Comparison of ENCODE assay signal across 26 mouse cellular contexts in genomic region chrX:140555965-140556364, GRCm38 (mm10). TPM values are rescaled to one million over a fixed set of nuclear protein-coding genes. Genes with fewer than 3 reads are reported as not detected.
A peak's percentile ranks its signal among the peaks of the same experiment; 100 is the strongest.
DNase-seq lines count a peak whose midpoint lies in the region; ATAC-seq lines count a peak whose summit lies in the region.
"Had no signal": no experiment of that assay in that cellular context is flagged by ENCODE, and none has a peak within 500 bp of the region (broad histone marks: within the 10 kb centered on the region; RNA-seq: fewer than 3 reads in every experiment).

No protein-coding gene starts in this region.

- H3K9me3 ChIP-seq in heart, embryonic 12.5 days (replicated peaks), result no peaks in the 10 kb centered on the region
- no peaks in the 10 kb centered on the region for H3K9me3 ChIP-seq in heart, embryonic 14.5 days (ENCODE audit: control insufficient read depth, low read length)
- no peaks in the 10 kb centered on the region for H3K9me3 ChIP-seq in heart, embryonic 16.5 days (replicated peaks; ENCODE audit: control insufficient read depth, low read length)
- H3K9me3 ChIP-seq: embryonic facial prominence, embryonic 13.5 days; forebrain, embryonic 10.5 days; forebrain, embryonic 15.5 days; intestine, embryonic 15.5 days had no signal

- H3K9ac ChIP-seq in heart, embryonic 12.5 days, result no peak overlapping the region
- no peak overlapping the region for H3K9ac ChIP-seq in heart, embryonic 14.5 days (ENCODE audit: low read length)
- H3K9ac ChIP-seq in heart, embryonic 16.5 days (ENCODE audit: low read length), result no peak overlapping the region
- H3K9ac ChIP-seq: embryonic facial prominence, embryonic 13.5 days; forebrain, embryonic 15.5 days; intestine, embryonic 15.5 days; liver, embryonic 14.5 days had no signal

- no peak overlapping the region; the same call in 1 of the 2 replicates for H3K27ac ChIP-seq in heart, embryonic 12.5 days (ENCODE audit: poor library complexity, severe bottlenecking)
- H3K27ac ChIP-seq in heart, embryonic 14.5 days (replicated peaks in 1 of 2; ENCODE audit: control insufficient read depth in 1 of 2, insufficient read depth in 1 of 2, low read depth in 2 of 2, low read length in 2 of 2), result peak overlapping the region; percentile 35 to 37; a peak in 2 of 4 replicates
- H3K27ac ChIP-seq in heart, embryonic 16.5 days (ENCODE audit: low read length), result peak overlapping the region; percentile 65
- H3K27ac ChIP-seq: embryonic facial prominence, embryonic 13.5 days; forebrain, embryonic 10.5 days; forebrain, embryonic 15.5 days; hindbrain, postnatal 0 days; intestine, embryonic 15.5 days; kidney, postnatal 0 days; liver, embryonic 14.5 days; macrophage had no signal

- 36% methylated on average over 2 of the region's 2 CpGs for WGBS in heart, embryonic 12.5 days
- 52% methylated on average over 2 of the region's 2 CpGs for WGBS in heart, embryonic 14.5 days
- WGBS in heart, embryonic 16.5 days, result 50% methylated on average over 2 of the region's 2 CpGs

- DNase-seq in heart, adult 11 months, result peak; percentile 92
- DNase-seq in heart, adult 8-10 months (ENCODE audit: low spot score), result no peak
- no peak for DNase-seq in thymus, postnatal 36 days
- DNase-seq in adrenal gland, postnatal 4 days (ENCODE audit: low spot score in 2 of 2), result no peak
- no peak for DNase-seq in frontal cortex, postnatal 14 days (ENCODE audit: low spot score in 2 of 2)
- DNase-seq: adrenal gland, postnatal 25 days; cerebellum, adult 18-20 months; kidney, adult 2 months; kidney, postnatal 4 days; layer of hippocampus, postnatal 36 days; liver; lung, adult 2 months; lung, postnatal 10 days; midbrain, embryonic 14.5 days; thymus, postnatal 14 days had no signal

- no peaks in the 10 kb centered on the region for H3K36me3 ChIP-seq in heart, embryonic 12.5 days
- H3K36me3 ChIP-seq in heart, embryonic 14.5 days (ENCODE audit: control insufficient read depth, insufficient read depth, low read length), result no peaks in the 10 kb centered on the region
- no peaks in the 10 kb centered on the region for H3K36me3 ChIP-seq in heart, embryonic 16.5 days (ENCODE audit: control insufficient read depth, insufficient read depth)
- H3K36me3 ChIP-seq: embryonic facial prominence, embryonic 13.5 days; forebrain, embryonic 10.5 days; forebrain, embryonic 15.5 days; intestine, embryonic 15.5 days had no signal

- H3K4me1 ChIP-seq in heart, embryonic 12.5 days (replicated peaks), result peaks cover 15% of the 10 kb centered on the region
- peaks cover 7 to 27% of the 10 kb centered on the region in 2 experiments for H3K4me1 ChIP-seq in heart, embryonic 14.5 days (ENCODE audit: control insufficient read depth in 2 of 2, insufficient read depth in 2 of 2, low read length in 2 of 2)
- peaks cover 25% of the 10 kb centered on the region for H3K4me1 ChIP-seq in heart, embryonic 16.5 days (ENCODE audit: control insufficient read depth, insufficient read depth, low read length)
- H3K4me1 ChIP-seq: embryonic facial prominence, embryonic 13.5 days; forebrain, embryonic 10.5 days; forebrain, embryonic 15.5 days; intestine, embryonic 15.5 days had no signal

- no peak overlapping the region for H3K4me2 ChIP-seq in heart, embryonic 12.5 days
- 0 out of 2 replicates have a peak overlapping the region, but pooled peaks have one; percentile 16 for H3K4me2 ChIP-seq in heart, embryonic 14.5 days (ENCODE audit: low read length)
- H3K4me2 ChIP-seq in heart, embryonic 16.5 days (ENCODE audit: low read depth, low read length), result no peak overlapping the region
- H3K4me2 ChIP-seq: embryonic facial prominence, embryonic 13.5 days; forebrain, embryonic 15.5 days; intestine, embryonic 15.5 days had no signal

- ATAC-seq in heart, embryonic 12.5 days (ENCODE audit: insufficient number of reproducible peaks, low FRiP score), result no peak
- no peak for ATAC-seq in heart, embryonic 14.5 days (ENCODE audit: insufficient number of reproducible peaks, insufficient read depth, low FRiP score, low read depth)
- peak; percentile 67 for ATAC-seq in heart, embryonic 16.5 days (replicated peaks; ENCODE audit: extremely low read depth, insufficient read depth, low FRiP score)
- ATAC-seq: forebrain, embryonic 15.5 days; hindbrain, postnatal 0 days; intestine, embryonic 15.5 days had no signal

- no peak overlapping the region for H3K4me3 ChIP-seq in heart, embryonic 12.5 days
- H3K4me3 ChIP-seq in heart, embryonic 14.5 days (ENCODE audit: control insufficient read depth in 1 of 2, insufficient read depth in 1 of 2, low read depth in 1 of 2, low read length in 2 of 2), result no peak overlapping the region
- no peak overlapping the region for H3K4me3 ChIP-seq in heart, embryonic 16.5 days (ENCODE audit: low read length)
- H3K4me3 ChIP-seq: embryonic facial prominence, embryonic 13.5 days; forebrain, embryonic 10.5 days; forebrain, embryonic 15.5 days; intestine, embryonic 15.5 days had no signal

- H3K27me3 ChIP-seq in heart, embryonic 12.5 days (replicated peaks), result no peaks in the 10 kb centered on the region
- no peaks in the 10 kb centered on the region for H3K27me3 ChIP-seq in heart, embryonic 14.5 days (ENCODE audit: control insufficient read depth, insufficient read depth, low read length)
- 0 out of 2 replicates have a peak, but pooled peaks cover 2% of the 10 kb centered on the region for H3K27me3 ChIP-seq in heart, embryonic 16.5 days (ENCODE audit: control insufficient read depth, insufficient read depth, low read length)

RNA-seq across cellular contexts. Expression of gene Tsc22d3, which starts 44.5 kb away (rescaled TPM):
- 198 and 207 TPM in 2 replicates for polyA plus RNA-seq in heart, embryonic 12.5 days (2016; fragmentation: Nextera tagmentation; extraction: Ambion mirVana)
- polyA plus RNA-seq in heart, embryonic 14.5 days (2014; fragmentation: Nextera tagmentation; extraction: Ambion mirVana), result 209 and 227 TPM in 2 replicates
- total RNA-seq in heart, adult 8-10 months (2022), result 100 to 1,000 TPM; 121 to 152 (median 126) TPM
- 204 and 223 TPM in 2 replicates for polyA plus RNA-seq in heart, embryonic 16.5 days (2015; fragmentation: Nextera tagmentation; extraction: Ambion mirVana)
- total RNA-seq in adrenal gland, postnatal 4 days (2021), result 10 to 100 TPM; 74.0 to 79.1 TPM
